Comparison of ENCODE assay signal across 8 mouse cellular contexts in the genomic region with DNA sequence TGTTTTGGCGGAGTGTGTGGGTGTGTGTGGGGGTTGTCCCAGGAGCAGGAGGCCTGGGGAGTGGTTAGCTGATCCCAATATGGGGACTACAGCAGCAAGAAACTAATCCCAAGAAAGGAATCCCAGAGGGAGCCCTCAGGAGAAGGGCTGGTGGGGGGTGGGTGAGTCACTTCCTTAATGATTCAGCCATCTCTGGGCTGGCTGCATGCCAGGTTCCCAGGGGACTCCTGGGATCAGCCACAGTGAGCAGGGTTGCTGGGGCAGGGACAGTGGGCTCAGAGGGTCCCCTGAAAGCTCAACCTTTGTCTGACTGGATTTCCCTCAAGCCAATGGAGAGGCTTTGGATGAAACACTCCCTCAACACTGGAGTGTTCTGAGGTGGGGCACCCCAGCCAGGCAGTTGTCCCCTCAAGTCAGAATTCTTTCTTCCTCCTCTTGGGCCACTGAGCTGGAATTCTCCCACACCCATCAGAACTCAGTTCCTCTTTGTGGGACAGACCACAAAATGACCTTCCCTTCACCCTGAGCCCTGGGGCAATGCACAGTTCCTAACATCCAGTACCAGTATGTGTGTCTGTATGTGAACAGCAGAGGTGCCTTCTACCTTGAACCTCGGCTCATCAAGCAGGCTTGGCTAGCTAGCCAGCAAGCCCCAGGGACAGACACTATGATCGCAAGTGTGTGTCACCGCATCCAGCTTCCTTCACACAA. TPM values are rescaled to one million over a fixed set of nuclear protein-coding genes. Genes with fewer than 3 reads are reported as not detected.
A peak's percentile ranks its signal among the peaks of the same experiment; 100 is the strongest.
DNase-seq lines count a peak whose midpoint lies in the region; ATAC-seq and TF ChIP-seq lines count a peak whose summit lies in the region.

No protein-coding gene starts in this region.

- 31% methylated on average over 4 of the region's 4 CpGs for WGBS in kidney, adult 2 months

- no peak for TF ChIP-seq CTCF in G1E (IDR thresholded peaks at IDR 0.05; ENCODE audit: low read depth, low read length)
- no peak for TF ChIP-seq CTCF in kidney, adult 2 months (conservative IDR thresholded peaks at IDR 0.05; ENCODE audit: insufficient read depth, insufficient read length, low read depth, low read length)

- H3K27ac ChIP-seq in kidney, adult 2 months (ENCODE audit: insufficient read depth, low read depth, low read length) = peak overlapping the region; percentile 14

- peak overlapping the region; percentile 83 for H3K4me3 ChIP-seq in G1E (ENCODE audit: low read depth, low read length)
- H3K4me3 ChIP-seq in kidney, adult 2 months (ENCODE audit: insufficient read depth, low read depth, low read length) = no peak overlapping the region

- no peaks in the 10 kb centered on the region for H3K27me3 ChIP-seq in G1E (ENCODE audit: insufficient read depth, low read length)
- H3K27me3 ChIP-seq in kidney, adult 2 months (replicated peaks; ENCODE audit: control insufficient read depth, insufficient read depth, low read length) = no peaks in the 10 kb centered on the region

- intact Hi-C loops in gastrocnemius, postnatal 14 days (cut with DNase I; ENCODE audit: low total_unique reads) = no loop called here

- H3K9me3 ChIP-seq in G1E (replicated peaks) = peaks cover 6% of the 10 kb centered on the region

- H3K36me3 ChIP-seq in G1E (replicated peaks) = peaks cover 70% of the 10 kb centered on the region
- H3K36me3 ChIP-seq in kidney, adult 2 months (ENCODE audit: control insufficient read depth, insufficient read depth, low read length) = no peaks in the 10 kb centered on the region

- peak; percentile 77 to 80 for DNase-seq in B cell, adult 2 months
- no peak for DNase-seq in G1E (ENCODE audit: low spot score)
- peak; percentile 72 for DNase-seq in gastrocnemius, postnatal 14 days
- DNase-seq in kidney, adult 2 months = peak; percentile 80
- DNase-seq in lung, postnatal 10 days = peak; percentile 84
- DNase-seq in cerebellum, postnatal 14 days = no peak
- no peak for DNase-seq in embryo, embryonic 10 days (ENCODE audit: low spot score)
- DNase-seq in left cerebral cortex, adult 8-10 months (ENCODE audit: low spot score in 2 of 2) = no peak

- ATAC-seq in G1E (ENCODE audit: extremely low read depth, insufficient number of reproducible peaks, low FRiP score, poor library complexity, severe bottlenecking) = no peak

- peaks cover 92% of the 10 kb centered on the region for H3K4me1 ChIP-seq in G1E (ENCODE audit: insufficient read depth, low read depth, low read length)
- peaks cover 6% of the 10 kb centered on the region; the same call in 1 of the 2 replicates for H3K4me1 ChIP-seq in kidney, adult 2 months (ENCODE audit: control insufficient read depth, insufficient read depth, low read length)

- no peak for TF ChIP-seq POLR2A in kidney, adult 2 months (IDR thresholded peaks at IDR 0.05; ENCODE audit: low read depth, low read length)

RNA-seq across cellular contexts. Expression of a gene that starts 3.1 kb away (rescaled TPM):
- total RNA-seq in G1E (2014; fragmentation: Nextera tagmentation) (223 and 228 TPM in 2 replicates), G1E (2017) (405 and 468 TPM in 2 replicates)
- polyA plus RNA-seq in G1E (2012) = 69.3 and 92.9 TPM in 2 replicates
- 10 to 100 TPM; 31.6 to 40.0 TPM for total RNA-seq in gastrocnemius, postnatal 14 days (2021)
- polyA plus RNA-seq in kidney, adult 2 months (2012; rRNA removed) = 45.1 and 46.6 TPM in 2 replicates
- 10 to 100 TPM in 1 of 4 experiments, 1 to 10 TPM in 3; 8.3 to 12.2 (median 8.8) TPM for total RNA-seq in left cerebral cortex, adult 8-10 months (2022)

RNA-seq across cellular contexts. Expression of a gene that starts 23.0 kb away (rescaled TPM):
- total RNA-seq in G1E (2014; fragmentation: Nextera tagmentation) (101 and 141 TPM in 2 replicates), G1E (2017) (226 and 266 TPM in 2 replicates)
- polyA plus RNA-seq in G1E (2012) = 58.0 and 77.5 TPM in 2 replicates
- total RNA-seq in gastrocnemius, postnatal 14 days (2021) = 10 to 100 TPM; 11.0 to 14.7 TPM
- polyA plus RNA-seq in kidney, adult 2 months (2012; rRNA removed) = 25.1 and 28.7 TPM in 2 replicates
- 10 to 100 TPM; 14.4 to 18.4 (median 16.3) TPM for total RNA-seq in left cerebral cortex, adult 8-10 months (2022)

RNA-seq across cellular contexts. Expression of a gene that starts 39.0 kb away (rescaled TPM):
- total RNA-seq in G1E (2014; fragmentation: Nextera tagmentation) (104 and 109 TPM in 2 replicates), G1E (2017) (89.4 and 116 TPM in 2 replicates)
- polyA plus RNA-seq in G1E (2012) = 150 and 153 TPM in 2 replicates
- 10 to 100 TPM; 52.5 to 52.6 TPM for total RNA-seq in gastrocnemius, postnatal 14 days (2021)
- 81.9 and 98.1 TPM in 2 replicates for polyA plus RNA-seq in kidney, adult 2 months (2012; rRNA removed)
- total RNA-seq in left cerebral cortex, adult 8-10 months (2022) = 10 to 100 TPM; 52.2 to 66.2 (median 54.8) TPM

Comparison
In these comparisons a context has a peak if more than half of its experiments do, and no peak if none do; other contexts are left out.
1. DNase-seq: peak in B cell, adult 2 months (2 of 2), gastrocnemius, postnatal 14 days (single experiment), kidney, adult 2 months (single experiment) and lung, postnatal 10 days (single experiment); none in G1E (single experiment), cerebellum, postnatal 14 days (0 of 2), embryo, embryonic 10 days (single experiment) and left cerebral cortex, adult 8-10 months (0 of 2).
2. RNA of a gene that starts 3.1 kb away (total RNA-seq): 223 to 468 TPM in G1E; 31.6 to 40.0 TPM in gastrocnemius, postnatal 14 days and 8.3 to 12.2 TPM in left cerebral cortex, adult 8-10 months; every median in the first group is over 4 times any median in the second.
3. RNA of a gene that starts 23.0 kb away (total RNA-seq): 101 to 266 TPM in G1E; 14.4 to 18.4 TPM in left cerebral cortex, adult 8-10 months and 11.0 to 14.7 TPM in gastrocnemius, postnatal 14 days; every median in the first group is over 4 times any median in the second.